Mouse (Mus musculus) forelimb bud, embryonic 11.5 days (tissue): ENCODE data around the gene Slc30a6.
"Not testable (repeated sequence)": the region's sequence is repeated elsewhere in the genome, so short reads cannot be mapped to it uniquely, and the experiment has no call there.

ENCODE experiments used
- DNase-seq: peaks from one replicate; pipeline ENCODE4 v3.0.0-alpha.2; 2012; ENCODE audit warnings: low read depth, low spot score

The Slc30a6 gene

DNA sequence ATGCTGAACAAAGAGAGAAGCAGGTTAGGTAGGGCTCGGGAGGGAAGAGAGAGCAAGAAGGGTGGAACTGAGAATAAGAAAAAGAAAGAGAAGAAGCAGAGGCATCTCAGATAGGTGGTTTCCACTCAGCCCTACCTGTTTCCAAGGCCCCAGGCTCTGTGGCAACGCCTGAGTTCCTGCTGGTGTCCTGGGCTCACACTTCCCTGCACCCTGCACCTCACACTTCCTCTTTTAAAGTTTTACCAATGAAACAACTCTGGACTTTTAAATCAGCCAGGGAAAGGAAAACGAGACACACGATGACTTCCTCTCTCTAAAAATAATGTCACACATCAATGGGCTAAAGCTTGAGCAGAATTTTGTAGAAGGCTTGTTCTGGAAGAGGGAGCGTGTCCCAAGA is 45.1 kb downstream of the Slc30a6 start:
- DNase-seq = no peak

DNA sequence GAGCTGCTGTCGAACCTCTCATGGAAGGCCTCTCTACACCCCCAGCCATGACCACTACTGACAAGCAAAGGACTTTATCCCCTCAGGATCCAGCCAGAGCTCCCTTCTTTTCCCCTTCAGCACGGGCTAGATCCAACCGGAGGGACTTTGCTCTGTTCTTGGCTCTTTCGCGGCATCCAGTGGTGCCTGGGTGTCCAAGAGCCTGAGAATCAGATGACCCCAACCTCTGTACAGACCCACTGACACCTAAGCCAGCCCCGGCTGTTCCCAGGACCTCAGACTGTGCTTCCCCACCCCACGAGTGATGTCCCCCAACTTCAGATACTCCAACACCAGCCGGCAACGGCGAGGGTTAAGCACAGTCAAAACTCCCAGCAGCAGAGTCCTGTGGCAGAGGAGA is 54.4 kb downstream of the Slc30a6 start:
- no peak for DNase-seq

GRCm38 (mm10) chr17:74453928-74454327 is 58.5 kb downstream of the Slc30a6 start:
- no peak for DNase-seq

GRCm38 (mm10) chr17:74454660-74455059 is 59.3 kb downstream of the Slc30a6 start:
- DNase-seq = no peak

DNA sequence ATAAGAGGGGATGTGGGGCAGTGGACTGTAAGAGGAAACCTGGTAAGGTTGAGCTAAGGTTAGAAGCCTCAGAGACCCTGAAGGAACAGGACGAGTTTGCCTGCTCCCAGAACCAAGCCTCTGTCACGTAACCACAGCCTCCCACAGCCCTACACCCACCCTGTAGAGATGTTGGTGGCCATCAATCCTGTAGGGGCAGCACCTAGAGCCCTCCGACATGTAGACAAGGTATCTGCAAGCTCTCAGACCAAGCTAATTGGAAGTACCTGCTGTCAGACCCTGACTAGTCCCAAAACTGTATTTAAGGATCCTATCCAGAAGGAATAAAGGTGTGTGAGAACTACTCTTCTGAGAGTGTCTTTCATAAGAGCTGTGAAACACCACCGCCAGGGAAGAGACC is 60.0 kb downstream of the Slc30a6 start:
- no peak for DNase-seq

DNA sequence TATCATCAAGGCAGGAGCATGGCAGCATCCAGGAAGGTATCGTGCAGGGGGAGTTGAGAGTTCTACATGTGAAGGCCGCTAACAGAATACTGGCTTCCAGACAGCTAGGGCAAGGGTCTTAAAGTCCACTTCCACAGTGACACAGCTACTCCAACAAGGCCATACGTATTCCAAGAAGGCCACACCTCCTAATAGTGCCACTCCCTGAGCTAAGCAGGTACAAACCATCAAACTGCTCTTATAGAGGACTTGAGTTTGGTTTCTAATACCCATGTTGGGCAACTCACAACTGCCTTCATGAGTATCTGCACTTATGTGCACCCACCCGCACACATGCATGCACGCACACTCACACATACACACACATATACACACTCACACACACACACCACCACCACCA is 61.4 kb downstream of the Slc30a6 start:
- DNase-seq = no peak

GRCm38 (mm10) chr17:74457972-74458677 is 62.7 kb downstream of the Slc30a6 start:
- no peak for DNase-seq

- no peak for DNase-seq
Observed at GRCm38 (mm10) chr17:74458711-74459408, 63.5 kb downstream of the Slc30a6 start, which contains the start of gene Nlrc4. Gene Nlrc4, minus strand, starts transcription at chr17:74459142.

- no peak for DNase-seq
Observed at GRCm38 (mm10) chr17:74463510-74463909, 68.1 kb downstream of the Slc30a6 start.

- DNase-seq = not testable (repeated sequence)
Observed at GRCm38 (mm10) chr17:74467981-74468380, 72.6 kb downstream of the Slc30a6 start.

- DNase-seq = not testable (repeated sequence)
Observed at GRCm38 (mm10) chr17:74470133-74470532, 74.7 kb downstream of the Slc30a6 start.
